Mouse (Mus musculus): Measurements from ENCODE around the gene Dcaf7. TPM values are rescaled to one million over a fixed set of nuclear protein-coding genes. Genes with fewer than 3 reads are reported as not detected.

Dcaf7 gene
- 35.0 and 48.7 TPM in 2 replicates for polyA plus RNA-seq (2015; fragmentation: Nextera tagmentation; extraction: Ambion mirVana)

GRCm38 (mm10) chr11:106036548-106037417, at the start of gene Dcaf7:
Gene Dcaf7, plus strand, starts transcription at chr11:106036872.
- ATAC-seq (replicated peaks; ENCODE audit: insufficient number of reproducible peaks, insufficient read depth, low FRiP score, low read depth) = peak; percentile 99

GRCm38 (mm10) chr11:105987446-105987845, 49.2 kb upstream of the Dcaf7 start:
- Histone ChIP-seq H3K27ac (no peak overlapping the region), H3K36me3 (no peaks in the 10 kb centered on the region), H3K4me3 (no peak overlapping the region), H3K4me2 (no peak overlapping the region), H3K4me1 (replicated peaks) (no peaks in the 10 kb centered on the region; the same call in 1 of the 2 replicates), H3K9me3 (replicated peaks) (no peaks in the 10 kb centered on the region), H3K9ac (no peak overlapping the region), H3K27me3 (0 out of 2 replicates have a peak, but pooled peaks cover 1% of the 10 kb centered on the region)
- no peak for ATAC-seq (replicated peaks; ENCODE audit: insufficient number of reproducible peaks, insufficient read depth, low FRiP score, low read depth)
- WGBS = 48% methylated on average over 6 of the region's 6 CpGs

More at GRCm38 (mm10) chr11:106036548-106037417, at the start of gene Dcaf7:
- H3K4me1 ChIP-seq (replicated peaks) = peaks cover 19% of the 10 kb centered on the region
- H3K4me2 ChIP-seq = peak within 1 kb of the TSS; percentile 90
- under 1% methylated on average over 66 of the region's 66 CpGs for WGBS
- H3K9ac ChIP-seq = peak within 1 kb of the TSS; percentile 90
- H3K27me3 ChIP-seq = no peaks in the 10 kb centered on the region
- H3K36me3 ChIP-seq = no peaks in the 10 kb centered on the region
- peak within 1 kb of the TSS; percentile 81 for H3K4me3 ChIP-seq
- H3K27ac ChIP-seq = peak within 1 kb of the TSS; percentile 87
- H3K9me3 ChIP-seq (replicated peaks) = no peaks in the 10 kb centered on the region

- no peak for ATAC-seq (replicated peaks; ENCODE audit: insufficient number of reproducible peaks, insufficient read depth, low FRiP score, low read depth)
- Histone ChIP-seq H3K36me3 (no peaks in the 10 kb centered on the region), H3K27me3 (no peaks in the 10 kb centered on the region), H3K4me1 (replicated peaks) (no peaks in the 10 kb centered on the region; the same call in 1 of the 2 replicates), H3K9ac (no peak overlapping the region), H3K9me3 (replicated peaks) (no peaks in the 10 kb centered on the region), H3K4me2 (no peak overlapping the region), H3K4me3 (no peak overlapping the region), H3K27ac (no peak overlapping the region)
- 78% methylated on average over 6 of the region's 6 CpGs for WGBS
Measured at GRCm38 (mm10) chr11:105989446-105989845, 47.2 kb upstream of the Dcaf7 start.

DNA sequence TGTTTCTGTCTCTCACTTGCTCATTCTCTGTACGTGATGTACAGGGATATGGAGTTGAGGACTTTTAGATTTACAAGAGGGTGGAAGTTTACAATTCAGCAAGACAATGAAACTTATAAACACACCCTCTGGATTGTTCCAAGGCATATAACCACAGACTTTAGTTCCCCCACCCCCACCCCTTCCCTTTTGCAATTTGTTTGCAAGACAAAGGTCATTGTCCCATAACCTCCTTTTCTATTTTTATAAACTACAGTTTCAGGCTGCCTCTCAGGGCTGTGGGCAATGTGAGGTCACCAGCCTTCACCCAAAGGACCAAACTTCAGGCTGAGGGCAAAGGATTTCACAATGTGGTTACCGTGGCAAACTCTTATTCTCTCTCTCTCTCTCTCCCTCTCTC, 46.4 kb upstream of the Dcaf7 start:
- Histone ChIP-seq H3K27me3 (no peaks in the 10 kb centered on the region), H3K4me2 (no peak overlapping the region), H3K4me3 (no peak overlapping the region), H3K36me3 (no peaks in the 10 kb centered on the region), H3K9ac (no peak overlapping the region), H3K27ac (no peak overlapping the region), H3K9me3 (replicated peaks) (no peaks in the 10 kb centered on the region), H3K4me1 (replicated peaks) (no peaks in the 10 kb centered on the region; the same call in 1 of the 2 replicates)
- 59% methylated on average over 2 of the region's 2 CpGs for WGBS
- no peak for ATAC-seq (replicated peaks; ENCODE audit: insufficient number of reproducible peaks, insufficient read depth, low FRiP score, low read depth)

GRCm38 (mm10) chr11:105994375-105994774, 42.3 kb upstream of the Dcaf7 start, which contains the start of gene Ace3:
Gene Ace3, plus strand, starts transcription at chr11:105994675.
- Histone ChIP-seq H3K27me3 (no peaks in the 10 kb centered on the region), H3K9ac (no peak within 1 kb of the TSS), H3K4me1 (replicated peaks) (no peaks in the 10 kb centered on the region), H3K36me3 (no peaks in the 10 kb centered on the region), H3K27ac (no peak within 1 kb of the TSS), H3K9me3 (replicated peaks) (no peaks in the 10 kb centered on the region), H3K4me2 (no peak within 1 kb of the TSS), H3K4me3 (no peak within 1 kb of the TSS)
- WGBS = 89% methylated on average over 3 of the region's 3 CpGs
- no peak for ATAC-seq (replicated peaks; ENCODE audit: insufficient number of reproducible peaks, insufficient read depth, low FRiP score, low read depth)

- Histone ChIP-seq H3K4me2 (no peak overlapping the region), H3K9me3 (replicated peaks) (no peaks in the 10 kb centered on the region), H3K4me3 (no peak overlapping the region), H3K27ac (no peak overlapping the region), H3K9ac (no peak overlapping the region), H3K4me1 (replicated peaks) (no peaks in the 10 kb centered on the region), H3K27me3 (no peaks in the 10 kb centered on the region; the same call in 1 of the 2 replicates), H3K36me3 (no peaks in the 10 kb centered on the region)
- WGBS = 88% methylated on average over 6 of the region's 6 CpGs
- no peak for ATAC-seq (replicated peaks; ENCODE audit: insufficient number of reproducible peaks, insufficient read depth, low FRiP score, low read depth)
Measured at GRCm38 (mm10) chr11:106000062-106000461, 36.6 kb upstream of the Dcaf7 start.

GRCm38 (mm10) chr11:106001718-106002117, 35.0 kb upstream of the Dcaf7 start:
- WGBS = 32% methylated on average over 4 of the region's 4 CpGs

GRCm38 (mm10) chr11:106004576-106004975, 32.1 kb upstream of the Dcaf7 start:
- H3K36me3 ChIP-seq = no peaks in the 10 kb centered on the region
- H3K9ac ChIP-seq = no peak overlapping the region
- ATAC-seq (replicated peaks; ENCODE audit: insufficient number of reproducible peaks, insufficient read depth, low FRiP score, low read depth) = no peak
- WGBS = 71% methylated on average over 1 of the region's 1 CpGs
- no peaks in the 10 kb centered on the region for H3K9me3 ChIP-seq (replicated peaks)
- H3K27me3 ChIP-seq = peaks cover 22% of the 10 kb centered on the region
- H3K4me3 ChIP-seq = no peak overlapping the region
- H3K4me2 ChIP-seq = no peak overlapping the region
- no peak overlapping the region for H3K27ac ChIP-seq
- H3K4me1 ChIP-seq (replicated peaks) = peaks cover 3% of the 10 kb centered on the region

More at GRCm38 (mm10) chr11:106001718-106002117, 35.0 kb upstream of the Dcaf7 start:
- Histone ChIP-seq H3K36me3 (no peaks in the 10 kb centered on the region), H3K4me3 (no peak overlapping the region), H3K4me2 (no peak overlapping the region), H3K9me3 (replicated peaks) (no peaks in the 10 kb centered on the region), H3K9ac (no peak overlapping the region), H3K27me3 (no peaks in the 10 kb centered on the region; the same call in 1 of the 2 replicates), H3K27ac (no peak overlapping the region), H3K4me1 (replicated peaks) (no peaks in the 10 kb centered on the region)
- no peak for ATAC-seq (replicated peaks; ENCODE audit: insufficient number of reproducible peaks, insufficient read depth, low FRiP score, low read depth)

DNA sequence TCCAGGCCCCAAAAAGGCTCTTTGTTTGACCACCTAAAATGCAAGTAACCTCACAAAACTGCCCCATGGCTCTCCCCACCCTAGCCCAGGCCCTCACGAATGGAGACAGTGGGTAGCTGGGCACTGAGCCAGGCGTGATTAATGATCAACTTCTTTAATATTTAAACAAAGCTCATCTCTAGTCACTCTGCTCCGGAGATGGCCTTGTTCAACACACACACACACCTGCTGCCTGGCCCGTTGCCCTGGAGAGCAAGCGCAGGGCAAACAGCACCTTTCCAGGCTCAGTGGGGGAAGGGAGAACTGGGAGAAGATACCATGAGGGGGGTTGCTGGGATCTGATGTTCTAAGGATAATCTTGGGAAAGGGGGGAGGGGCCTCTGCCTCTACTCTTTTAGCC, 30.7 kb upstream of the Dcaf7 start:
- no peaks in the 10 kb centered on the region for H3K36me3 ChIP-seq
- peaks cover 3% of the 10 kb centered on the region for H3K4me1 ChIP-seq (replicated peaks)
- no peak overlapping the region for H3K9ac ChIP-seq
- 46% methylated on average over 5 of the region's 5 CpGs for WGBS
- H3K9me3 ChIP-seq (replicated peaks) = no peaks in the 10 kb centered on the region
- H3K4me3 ChIP-seq = no peak overlapping the region
- H3K27me3 ChIP-seq = peaks cover 35% of the 10 kb centered on the region
- ATAC-seq (replicated peaks; ENCODE audit: insufficient number of reproducible peaks, insufficient read depth, low FRiP score, low read depth) = no peak
- no peak overlapping the region for H3K4me2 ChIP-seq
- no peak overlapping the region for H3K27ac ChIP-seq

DNA sequence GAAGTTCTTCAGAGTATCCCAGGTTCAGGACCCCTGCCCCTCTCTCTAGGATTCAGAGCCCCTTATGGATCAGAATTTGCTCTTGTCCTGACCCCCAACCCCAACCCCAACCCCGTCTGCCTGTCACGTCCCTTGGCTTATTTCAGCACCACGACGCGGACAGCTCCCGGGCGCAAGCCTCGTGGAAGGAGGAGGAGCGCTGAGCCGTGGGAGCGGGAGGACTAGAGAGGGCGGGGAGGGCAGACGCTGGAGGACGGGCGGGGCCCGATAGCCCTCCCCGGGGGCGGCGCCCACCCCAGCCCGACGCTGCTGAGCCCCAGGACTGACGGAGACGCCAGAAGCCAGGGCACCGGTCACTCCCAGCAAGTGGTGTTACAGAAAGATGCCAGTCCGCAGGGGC, 28.9 kb upstream of the Dcaf7 start, which contains the start of gene Kcnh6:
Gene Kcnh6, plus strand, starts transcription at position 304 of the 400 bp plus-strand sequence.
- Histone ChIP-seq H3K4me3 (peak within 1 kb of the TSS; percentile 32), H3K9me3 (replicated peaks) (no peaks in the 10 kb centered on the region), H3K4me2 (peak within 1 kb of the TSS; percentile 66), H3K36me3 (no peaks in the 10 kb centered on the region), H3K27me3 (peaks cover 45% of the 10 kb centered on the region), H3K4me1 (replicated peaks) (peaks cover 5% of the 10 kb centered on the region), H3K27ac (no peak within 1 kb of the TSS), H3K9ac (no peak within 1 kb of the TSS)
- peak; percentile 61 for ATAC-seq (replicated peaks; ENCODE audit: insufficient number of reproducible peaks, insufficient read depth, low FRiP score, low read depth)
- under 1% methylated on average over 25 of the region's 25 CpGs for WGBS

- H3K27me3 ChIP-seq = peaks cover 52% of the 10 kb centered on the region
Measured at GRCm38 (mm10) chr11:106012711-106013110, 24.0 kb upstream of the Dcaf7 start.

More at GRCm38 (mm10) chr11:106012711-106013110, 24.0 kb upstream of the Dcaf7 start:
- ATAC-seq (replicated peaks; ENCODE audit: insufficient number of reproducible peaks, insufficient read depth, low FRiP score, low read depth) = no peak
- 46% methylated on average over 7 of the region's 7 CpGs for WGBS
- H3K4me3 ChIP-seq = no peak overlapping the region
- H3K27ac ChIP-seq = no peak overlapping the region
- no peak overlapping the region for H3K4me2 ChIP-seq
- H3K4me1 ChIP-seq (replicated peaks) = peaks cover 18% of the 10 kb centered on the region
- H3K36me3 ChIP-seq = no peaks in the 10 kb centered on the region
- no peaks in the 10 kb centered on the region for H3K9me3 ChIP-seq (replicated peaks)
- no peak overlapping the region for H3K9ac ChIP-seq

Data from heart, embryonic 15.5 days (tissue).